Mouse (Mus musculus): ENCODE measurements around the gene Grin3b. TPM values are rescaled to one million over a fixed set of nuclear protein-coding genes. Genes with fewer than 3 reads are reported as not detected.
A peak's percentile ranks its signal among the peaks of the same experiment; 100 is the strongest.

Gene Grin3b
- polyA plus RNA-seq, 1 experiment from 2014 or later, result 0.43 TPM

GRCm38 (mm10) chr10:79971183-79971497 is 625 bp downstream of the Grin3b start:
- H3K9ac ChIP-seq (replicated peaks; ENCODE audit: low read depth, low read length), result peak overlapping the region; percentile 32; the same call in 1 of the 2 replicates
- peak overlapping the region; percentile 25 for H3K4me3 ChIP-seq (ENCODE audit: low read depth, low read length)
- peaks cover 22% of the 10 kb centered on the region for H3K27me3 ChIP-seq (ENCODE audit: control insufficient read depth, insufficient read depth, low read length)
- H3K9me3 ChIP-seq (ENCODE audit: control insufficient read depth, low read length), result no peaks in the 10 kb centered on the region
- WGBS, result 4% methylated on average over 21 of the region's 21 CpGs
- peaks cover 21% of the 10 kb centered on the region for H3K36me3 ChIP-seq (ENCODE audit: control insufficient read depth, insufficient read depth, low read length)
- no peak for ATAC-seq (ENCODE audit: low read depth)
- 0 out of 2 replicates have a peak, but pooled peaks cover 6% of the 10 kb centered on the region for H3K4me1 ChIP-seq (ENCODE audit: control insufficient read depth, insufficient read depth, low read length)
- H3K27ac ChIP-seq (ENCODE audit: low read depth, low read length), result no peak overlapping the region
- H3K4me2 ChIP-seq (ENCODE audit: low read depth, low read length), result peak overlapping the region; percentile 50

- Histone ChIP-seq H3K36me3 (ENCODE audit: control insufficient read depth, insufficient read depth, low read length) (peaks cover 26% of the 10 kb centered on the region), H3K4me1 (ENCODE audit: control insufficient read depth, insufficient read depth, low read length) (0 out of 2 replicates have a peak, but pooled peaks cover 6% of the 10 kb centered on the region), H3K4me2 (ENCODE audit: low read depth, low read length) (no peak overlapping the region), H3K9ac (replicated peaks; ENCODE audit: low read depth, low read length) (no peak overlapping the region), H3K9me3 (ENCODE audit: control insufficient read depth, low read length) (no peaks in the 10 kb centered on the region), H3K4me3 (ENCODE audit: low read depth, low read length) (no peak overlapping the region), H3K27me3 (ENCODE audit: control insufficient read depth, insufficient read depth, low read length) (peaks cover 22% of the 10 kb centered on the region), H3K27ac (ENCODE audit: low read depth, low read length) (no peak overlapping the region)
- ATAC-seq (ENCODE audit: low read depth), result no peak
- 68% methylated on average over 14 of the region's 14 CpGs for WGBS
These were observed 2.3 kb downstream of the Grin3b start for GRCm38 (mm10) chr10:79972831-79973230.

GRCm38 (mm10) chr10:79974087-79974486 is 3.6 kb downstream of the Grin3b start:
- H3K4me1 ChIP-seq (ENCODE audit: control insufficient read depth, insufficient read depth, low read length), result 0 out of 2 replicates have a peak, but pooled peaks cover 6% of the 10 kb centered on the region
- H3K4me2 ChIP-seq (ENCODE audit: low read depth, low read length), result no peak overlapping the region
- H3K9me3 ChIP-seq (ENCODE audit: control insufficient read depth, low read length), result no peaks in the 10 kb centered on the region
- 93% methylated on average over 21 of the region's 21 CpGs for WGBS
- H3K9ac ChIP-seq (replicated peaks; ENCODE audit: low read depth, low read length), result no peak overlapping the region
- H3K27me3 ChIP-seq (ENCODE audit: control insufficient read depth, insufficient read depth, low read length), result peaks cover 22% of the 10 kb centered on the region
- H3K27ac ChIP-seq (ENCODE audit: low read depth, low read length), result no peak overlapping the region
- ATAC-seq (ENCODE audit: low read depth), result no peak
- H3K4me3 ChIP-seq (ENCODE audit: low read depth, low read length), result no peak overlapping the region
- H3K36me3 ChIP-seq (ENCODE audit: control insufficient read depth, insufficient read depth, low read length), result peaks cover 38% of the 10 kb centered on the region

GRCm38 (mm10) chr10:79974668-79975067 is 4.2 kb downstream of the Grin3b start:
- WGBS, result 86% methylated on average over 8 of the region's 8 CpGs
- H3K36me3 ChIP-seq (ENCODE audit: control insufficient read depth, insufficient read depth, low read length), result peaks cover 39% of the 10 kb centered on the region

GRCm38 (mm10) chr10:79976071-79976721 is 5.7 kb downstream of the Grin3b start:
- H3K4me3 ChIP-seq (ENCODE audit: low read depth, low read length), result no peak overlapping the region
- no peak overlapping the region for H3K27ac ChIP-seq (ENCODE audit: low read depth, low read length)
- no peak overlapping the region for H3K9ac ChIP-seq (replicated peaks; ENCODE audit: low read depth, low read length)
- no peak overlapping the region for H3K4me2 ChIP-seq (ENCODE audit: low read depth, low read length)
- H3K9me3 ChIP-seq (ENCODE audit: control insufficient read depth, low read length), result no peaks in the 10 kb centered on the region
- 85% methylated on average over 25 of the region's 28 CpGs for WGBS
- ATAC-seq (ENCODE audit: low read depth), result no peak
- peaks cover 6% of the 10 kb centered on the region for H3K27me3 ChIP-seq (ENCODE audit: control insufficient read depth, insufficient read depth, low read length)
- H3K36me3 ChIP-seq (ENCODE audit: control insufficient read depth, insufficient read depth, low read length), result peaks cover 39% of the 10 kb centered on the region
- H3K4me1 ChIP-seq (ENCODE audit: control insufficient read depth, insufficient read depth, low read length), result no peaks in the 10 kb centered on the region

More at GRCm38 (mm10) chr10:79974668-79975067, 4.2 kb downstream of the Grin3b start:
- Histone ChIP-seq H3K27ac (ENCODE audit: low read depth, low read length) (no peak overlapping the region), H3K4me3 (ENCODE audit: low read depth, low read length) (no peak overlapping the region), H3K9me3 (ENCODE audit: control insufficient read depth, low read length) (no peaks in the 10 kb centered on the region), H3K4me1 (ENCODE audit: control insufficient read depth, insufficient read depth, low read length) (0 out of 2 replicates have a peak, but pooled peaks cover 6% of the 10 kb centered on the region), H3K9ac (replicated peaks; ENCODE audit: low read depth, low read length) (no peak overlapping the region), H3K27me3 (ENCODE audit: control insufficient read depth, insufficient read depth, low read length) (peaks cover 17% of the 10 kb centered on the region), H3K4me2 (ENCODE audit: low read depth, low read length) (no peak overlapping the region)
- ATAC-seq (ENCODE audit: low read depth), result no peak

GRCm38 (mm10) chr10:79976722-79977107 is 6.2 kb downstream of the Grin3b start:
- Histone ChIP-seq H3K27me3 (ENCODE audit: control insufficient read depth, insufficient read depth, low read length) (peaks cover 3% of the 10 kb centered on the region; the same call in 1 of the 2 replicates), H3K27ac (ENCODE audit: low read depth, low read length) (no peak overlapping the region), H3K36me3 (ENCODE audit: control insufficient read depth, insufficient read depth, low read length) (peaks cover 39% of the 10 kb centered on the region), H3K4me2 (ENCODE audit: low read depth, low read length) (no peak overlapping the region), H3K9me3 (ENCODE audit: control insufficient read depth, low read length) (no peaks in the 10 kb centered on the region), H3K4me3 (ENCODE audit: low read depth, low read length) (no peak overlapping the region), H3K9ac (replicated peaks; ENCODE audit: low read depth, low read length) (no peak overlapping the region), H3K4me1 (ENCODE audit: control insufficient read depth, insufficient read depth, low read length) (peaks cover 5% of the 10 kb centered on the region; the same call in 1 of the 2 replicates)
- 67% methylated on average over 30 of the region's 36 CpGs for WGBS
- no peak for ATAC-seq (ENCODE audit: low read depth)

- peaks cover 39% of the 10 kb centered on the region for H3K36me3 ChIP-seq (ENCODE audit: control insufficient read depth, insufficient read depth, low read length)
- H3K27ac ChIP-seq (ENCODE audit: low read depth, low read length), result no peak overlapping the region
- ATAC-seq (ENCODE audit: low read depth), result no peak
These were observed 6.8 kb downstream of the Grin3b start for GRCm38 (mm10) chr10:79977324-79977723.

GRCm38 (mm10) chr10:79978061-79978460 is 7.5 kb downstream of the Grin3b start:
- Histone ChIP-seq H3K9ac (replicated peaks; ENCODE audit: low read depth, low read length) (no peak overlapping the region), H3K9me3 (ENCODE audit: control insufficient read depth, low read length) (no peaks in the 10 kb centered on the region), H3K36me3 (ENCODE audit: control insufficient read depth, insufficient read depth, low read length) (peaks cover 39% of the 10 kb centered on the region), H3K4me1 (ENCODE audit: control insufficient read depth, insufficient read depth, low read length) (peaks cover 14% of the 10 kb centered on the region), H3K27ac (ENCODE audit: low read depth, low read length) (no peak overlapping the region), H3K27me3 (ENCODE audit: control insufficient read depth, insufficient read depth, low read length) (no peaks in the 10 kb centered on the region), H3K4me2 (ENCODE audit: low read depth, low read length) (no peak overlapping the region), H3K4me3 (ENCODE audit: low read depth, low read length) (no peak overlapping the region)
- 99% methylated on average over 18 of the region's 21 CpGs for WGBS
- no peak for ATAC-seq (ENCODE audit: low read depth)

More at GRCm38 (mm10) chr10:79977324-79977723, 6.8 kb downstream of the Grin3b start:
- H3K27me3 ChIP-seq (ENCODE audit: control insufficient read depth, insufficient read depth, low read length), result no peaks in the 10 kb centered on the region
- 82% methylated on average over 28 of the region's 28 CpGs for WGBS
- H3K9ac ChIP-seq (replicated peaks; ENCODE audit: low read depth, low read length), result no peak overlapping the region
- H3K4me1 ChIP-seq (ENCODE audit: control insufficient read depth, insufficient read depth, low read length), result peaks cover 6% of the 10 kb centered on the region
- H3K4me3 ChIP-seq (ENCODE audit: low read depth, low read length), result no peak overlapping the region
- no peak overlapping the region for H3K4me2 ChIP-seq (ENCODE audit: low read depth, low read length)
- no peaks in the 10 kb centered on the region for H3K9me3 ChIP-seq (ENCODE audit: control insufficient read depth, low read length)

GRCm38 (mm10) chr10:79979401-79980155 is 9.1 kb downstream of the Grin3b start:
- H3K27ac ChIP-seq (ENCODE audit: low read depth, low read length), result no peak overlapping the region
- no peak overlapping the region for H3K4me2 ChIP-seq (ENCODE audit: low read depth, low read length)
- H3K4me1 ChIP-seq (ENCODE audit: control insufficient read depth, insufficient read depth, low read length), result peaks cover 19% of the 10 kb centered on the region
- WGBS, result 92% methylated on average over 22 of the region's 22 CpGs
- H3K9me3 ChIP-seq (ENCODE audit: control insufficient read depth, low read length), result no peaks in the 10 kb centered on the region
- H3K27me3 ChIP-seq (ENCODE audit: control insufficient read depth, insufficient read depth, low read length), result no peaks in the 10 kb centered on the region
- no peak overlapping the region for H3K4me3 ChIP-seq (ENCODE audit: low read depth, low read length)
- peaks cover 39% of the 10 kb centered on the region for H3K36me3 ChIP-seq (ENCODE audit: control insufficient read depth, insufficient read depth, low read length)
- no peak overlapping the region for H3K9ac ChIP-seq (replicated peaks; ENCODE audit: low read depth, low read length)
- no peak for ATAC-seq (ENCODE audit: low read depth)
